ENCODE assay signal across 8 mouse cellular contexts in the genomic region with DNA sequence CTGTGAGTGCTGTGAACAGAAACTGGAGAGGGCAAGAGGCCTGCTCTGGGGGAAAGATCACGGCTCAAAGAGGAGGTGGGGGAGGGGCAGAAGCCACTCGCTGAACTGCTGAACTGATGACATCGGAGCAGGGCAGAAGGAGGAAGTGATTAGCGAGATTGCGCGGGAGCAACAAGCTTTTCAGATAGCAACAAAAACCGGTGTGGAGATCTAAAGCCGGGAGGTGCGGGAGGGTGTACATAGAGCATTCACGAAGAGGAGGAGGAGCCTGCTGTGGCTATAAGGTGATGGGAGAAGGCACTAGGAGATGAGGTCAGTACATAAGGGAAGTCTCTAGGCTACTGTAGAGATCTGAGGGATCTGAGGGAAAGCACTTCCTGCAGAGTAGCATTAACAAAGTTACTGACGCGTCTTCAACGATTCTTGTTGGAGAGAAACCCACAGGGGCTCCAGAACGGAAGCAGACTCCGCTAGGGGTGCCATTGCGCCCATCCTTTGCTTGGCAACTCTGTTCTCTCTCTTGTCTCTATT. TPM values are rescaled to one million over a fixed set of nuclear protein-coding genes. Genes with fewer than 3 reads are reported as not detected.
A peak's percentile ranks its signal among the peaks of the same experiment; 100 is the strongest.
DNase-seq lines count a peak whose midpoint lies in the region; ATAC-seq and TF ChIP-seq lines count a peak whose summit lies in the region.
"Had no signal": no experiment of that assay in that cellular context is flagged by ENCODE, and none has a peak within 500 bp of the region (broad histone marks: within the 10 kb centered on the region; RNA-seq: fewer than 3 reads in every experiment).

Hesx1 (plus strand) TSS at position 206 of the 531 bp plus-strand sequence.

- H3K27ac ChIP-seq in embryonic facial prominence, embryonic 13.5 days = peak within 1 kb of the TSS; percentile 55
- H3K27ac ChIP-seq in heart, postnatal 0 days (ENCODE audit: low read depth) = peak within 1 kb of the TSS; percentile 62
- H3K27ac ChIP-seq in spleen, adult 2 months (ENCODE audit: insufficient read depth, low read length) = peak within 1 kb of the TSS; percentile 64; the same call in 1 of the 2 replicates

- H3K4me3 ChIP-seq in embryonic facial prominence, embryonic 13.5 days = peak within 1 kb of the TSS; percentile 41
- H3K4me3 ChIP-seq in heart, postnatal 0 days (ENCODE audit: low read depth, low read length) = peak within 1 kb of the TSS; percentile 51
- H3K4me3 ChIP-seq in spleen, adult 2 months (ENCODE audit: extremely low read depth, insufficient read depth, insufficient read length) = peak within 1 kb of the TSS; percentile 52

- no peaks in the 10 kb centered on the region for H3K9me3 ChIP-seq in embryonic facial prominence, embryonic 13.5 days
- H3K9me3 ChIP-seq in heart, postnatal 0 days (replicated peaks; ENCODE audit: control insufficient read depth, low read length) = no peaks in the 10 kb centered on the region

- H3K36me3 ChIP-seq in embryonic facial prominence, embryonic 13.5 days = no peaks in the 10 kb centered on the region
- H3K36me3 ChIP-seq in heart, postnatal 0 days (replicated peaks; ENCODE audit: control insufficient read depth, insufficient read depth, low read length) = no peaks in the 10 kb centered on the region
- H3K36me3 ChIP-seq in spleen, adult 2 months (ENCODE audit: control insufficient read depth, insufficient read depth, low read length) = no peaks in the 10 kb centered on the region

- peak; percentile 20; the same call in 1 of the 2 replicates for TF ChIP-seq CTCF in heart, postnatal 0 days (IDR thresholded peaks at IDR 0.05; ENCODE audit: low read depth)
- TF ChIP-seq CTCF in spleen, adult 2 months (IDR thresholded peaks at IDR 0.05; ENCODE audit: extremely low read depth, insufficient read depth, insufficient read length, insufficient replicate concordance) = peak; percentile 20; the same call in 1 of the 2 replicates

- WGBS in embryonic facial prominence, embryonic 13.5 days = 7% methylated on average over 16 of the region's 16 CpGs
- 7% methylated on average over 16 of the region's 16 CpGs for WGBS in heart, postnatal 0 days
- WGBS in spleen, adult 2 months = 1% methylated on average over 16 of the region's 16 CpGs

- DNase-seq in B cell, adult 2 months = peak; percentile 55 to 80
- DNase-seq in ES-CJ7 (ENCODE audit: low read depth, low spot score) = peak; percentile 93
- DNase-seq in heart, postnatal 0 days (ENCODE audit: low spot score) = peak; percentile 40
- peak; percentile 38 to 76 for DNase-seq in kidney, postnatal 36 days
- DNase-seq in spleen, adult 2 months (ENCODE audit: low read depth in 1 of 2, low spot score in 2 of 2) = peak; percentile 51 to 56

- TF ChIP-seq EP300 in heart, postnatal 0 days (IDR thresholded peaks at IDR 0.05; ENCODE audit: low read depth) = no peak

- H3K27me3 ChIP-seq in embryonic facial prominence, embryonic 13.5 days = no peaks in the 10 kb centered on the region
- H3K27me3 ChIP-seq in heart, postnatal 0 days (ENCODE audit: control insufficient read depth, insufficient read depth, low read length) = no peaks in the 10 kb centered on the region
- no peaks in the 10 kb centered on the region for H3K27me3 ChIP-seq in spleen, adult 2 months (ENCODE audit: control insufficient read depth, insufficient read depth, low read length)

- peaks cover 13% of the 10 kb centered on the region for H3K4me1 ChIP-seq in embryonic facial prominence, embryonic 13.5 days
- H3K4me1 ChIP-seq in heart, postnatal 0 days (ENCODE audit: control insufficient read depth, insufficient read depth) = peaks cover 14% of the 10 kb centered on the region
- H3K4me1 ChIP-seq in spleen, adult 2 months (ENCODE audit: control insufficient read depth, insufficient read depth, insufficient read length) = no peaks in the 10 kb centered on the region; the same call in 1 of the 2 replicates

- no peak for ATAC-seq in embryonic facial prominence, embryonic 13.5 days (ENCODE audit: insufficient number of reproducible peaks, insufficient read depth, low FRiP score, low TSS enrichment, low read depth)
- ATAC-seq in heart, postnatal 0 days (ENCODE audit: insufficient read depth, low read depth) = peak; percentile 67; the same call in 1 of the 2 replicates
- peak; percentile 95 for ATAC-seq in megakaryocyte progenitor cell, adult 5-6 weeks (replicated peaks; ENCODE audit: poor library complexity)

- peak within 1 kb of the TSS; percentile 65 for H3K4me2 ChIP-seq in embryonic facial prominence, embryonic 13.5 days
- H3K4me2 ChIP-seq in heart, postnatal 0 days (ENCODE audit: low read depth, low read length) = peak within 1 kb of the TSS; percentile 81

- TF ChIP-seq POLR2A in spleen, adult 2 months (IDR thresholded peaks at IDR 0.05; ENCODE audit: low read depth, low read length) = no peak

- H3K9ac ChIP-seq in embryonic facial prominence, embryonic 13.5 days = peak within 1 kb of the TSS; percentile 58; the same call in 1 of the 2 replicates
- H3K9ac ChIP-seq in heart, postnatal 0 days (replicated peaks; ENCODE audit: low read depth, low read length) = peak within 1 kb of the TSS; percentile 52

RNA-seq across cellular contexts. Expression of gene Hesx1, which starts in this region (rescaled TPM):
- polyA plus RNA-seq in embryonic facial prominence, embryonic 13.5 days (2015; fragmentation: Nextera tagmentation; extraction: Ambion mirVana) = 0.21 and 0.28 TPM in 2 replicates
- total RNA-seq in heart, postnatal 0 days (2014; rRNA removed; ENCODE audit: low replicate concordance) = not detected in 2 replicates
- polyA plus RNA-seq in heart, postnatal 0 days (2015; fragmentation: Nextera tagmentation; extraction: Ambion mirVana) = 0.16 TPM in 1 of 2 replicates, not detected in the other
- 1.0 and 1.4 TPM in 2 replicates for total RNA-seq in megakaryocyte progenitor cell, adult 5-6 weeks (2015)
- total RNA-seq in megakaryocyte progenitor cell, adult 5-6 weeks (2017) = 1.1 and 1.3 TPM in 2 replicates
- 0.09 TPM in 1 of 2 replicates, not detected in the other for polyA plus RNA-seq in spleen, adult 2 months (2012; rRNA removed)
- total RNA-seq: gastrocnemius, adult 8-10 months had no signal

Comparison
In these comparisons a context has a peak if more than half of its experiments do, and no peak if none do; other contexts are left out.
1. Peak in DNase-seq, ATAC-seq, H3K4me3 ChIP-seq, H3K27ac ChIP-seq, H3K9ac ChIP-seq and H3K4me2 ChIP-seq in heart, postnatal 0 days; RNA of the gene not detected or under 1 TPM.
2. Peak in DNase-seq, H3K4me3 ChIP-seq and H3K27ac ChIP-seq in spleen, adult 2 months; RNA of the gene not detected or under 1 TPM.
3. DNase-seq: peak in every context shown above with its lines; median percentile 93 in ES-CJ7; 68 in B cell, adult 2 months; 57 in kidney, postnatal 36 days; 54 in spleen, adult 2 months; 40 in heart, postnatal 0 days.